Mouse (Mus musculus) MEL (cell line): ENCODE results near the gene Slc25a5. TPM values are rescaled to one million over a fixed set of nuclear protein-coding genes. Genes with fewer than 3 reads are reported as not detected.

Experiments used
- DNase-seq: peaks from one replicate; pipeline ENCODE4 v3.0.0; 2011; ENCODE audit warnings: low read depth, low spot score
- H3K27ac ChIP-seq: 2 replicates; pipeline ENCODE4 v1.5.1; 2012; ENCODE audit warnings: low read depth, mild to moderate bottlenecking, control low read depth, low read length, moderate library complexity; ENCODE audit not compliant: control insufficient read depth
- H3K27me3 ChIP-seq, 2 experiments: fragments of 150-350 bp in 1 of 2; sonication (generic) in 1 of 2; 2 replicates each; pipeline ENCODE4 v1.6.1; 2012; ENCODE audit warnings: low read length in 2 of 2, mild to moderate bottlenecking in 2 of 2, improper control_type of control experiment in 1 of 2, moderate library complexity in 1 of 2; ENCODE audit not compliant: insufficient read depth in 2 of 2, control insufficient read depth in 1 of 2
- H3K36me3 ChIP-seq, 2 experiments: 2 replicates each; pipeline ENCODE4 v1.6.1; 2012 to 2014; ENCODE audit warnings: low read length in 2 of 2, improper control_type of control experiment in 1 of 2, inconsistent platforms in 1 of 2, mild to moderate bottlenecking in 1 of 2; ENCODE audit not compliant: insufficient read depth in 2 of 2, control insufficient read depth in 1 of 2
- H3K4me1 ChIP-seq, 2 experiments: fragments of 150-350 bp in 1 of 2; sonication (generic) in 1 of 2; 2 replicates each; pipeline ENCODE4 v1.6.1; 2012; ENCODE audit warnings: low read length in 2 of 2, improper control_type of control experiment in 1 of 2, mild to moderate bottlenecking in 1 of 2; ENCODE audit not compliant: insufficient read depth in 2 of 2, control insufficient read depth in 1 of 2
- H3K4me3 ChIP-seq, 2 experiments: fragments of 150-350 bp in 1 of 2; sonication (generic) in 1 of 2; 2 replicates each; pipeline ENCODE4 v1.5.1; 2012; ENCODE audit warnings: low read depth in 2 of 2, low read length in 2 of 2, mild to moderate bottlenecking in 2 of 2, moderate library complexity in 2 of 2, control low read depth in 1 of 2, improper control_type of control experiment in 1 of 2; ENCODE audit not compliant: control insufficient read depth in 1 of 2, insufficient read depth in 1 of 2
- H3K79me2 ChIP-seq: 2 replicates; pipeline ENCODE4 v1.6.1; 2012; ENCODE audit warnings: mild to moderate bottlenecking, low read length, moderate library complexity; ENCODE audit not compliant: control insufficient read depth, poor library complexity, insufficient read depth
- H3K9ac ChIP-seq: 2 replicates; pipeline ENCODE4 v1.6.1; 2012; ENCODE audit warnings: low read depth, mild to moderate bottlenecking, control low read depth, low read length, moderate library complexity; ENCODE audit not compliant: control insufficient read depth, poor library complexity, severe bottlenecking
- H3K9me3 ChIP-seq: fragments of 150-350 bp; sonication (generic); replicated peaks from 2 replicates; pipeline ENCODE4 v1.6.1; 2012; ENCODE audit warnings: mild to moderate bottlenecking, low read length, improper control_type of control experiment, moderate library complexity; ENCODE audit not compliant: insufficient read depth
- BHLHE40 ChIP-seq: IDR thresholded peaks from 2 replicates; pipeline ENCODE4 v1.6.1; 2012; ENCODE audit warnings: low read depth, mild to moderate bottlenecking, inconsistent platforms, low read length, improper control_type of control experiment, borderline replicate concordance
- CTCF ChIP-seq, 3 experiments: IDR thresholded peaks in 2 of 3; conservative IDR thresholded peaks in 1 of 3; 2 replicates each; pipeline ENCODE4 v1.5.1; 2011 to 2012; ENCODE audit warnings: low read length in 3 of 3, low read depth in 2 of 3, mild to moderate bottlenecking in 2 of 3, improper control_type of control experiment in 1 of 3, inconsistent platforms in 1 of 3, mixed read lengths in 1 of 3, moderate library complexity in 1 of 3; ENCODE audit not compliant: control insufficient read depth in 1 of 3, insufficient read depth in 1 of 3, poor library complexity in 1 of 3, severe bottlenecking in 1 of 3
- E2F4 ChIP-seq: IDR thresholded peaks from 2 replicates; pipeline ENCODE4 v1.6.1; 2011; ENCODE audit warnings: low read depth, low read length, improper control_type of control experiment, borderline replicate concordance
- GABPA ChIP-seq: IDR thresholded peaks from 2 replicates; pipeline ENCODE4 v1.6.1; 2012; ENCODE audit warnings: low read depth, mild to moderate bottlenecking, inconsistent platforms, low read length, improper control_type of control experiment, moderate library complexity
- KAT2A ChIP-seq: conservative IDR thresholded peaks from 2 replicates; pipeline ENCODE4 v1.6.1; 2012; ENCODE audit warnings: low read depth, low read length, improper control_type of control experiment, inconsistent platforms
- MEF2A ChIP-seq: IDR thresholded peaks from 2 replicates; pipeline ENCODE4 v1.6.1; 2014; ENCODE audit warnings: low read depth, mild to moderate bottlenecking, inconsistent platforms, low read length, improper control_type of control experiment; ENCODE audit not compliant: poor library complexity, insufficient replicate concordance, severe bottlenecking; ENCODE audit errors: extremely low read depth
- MXI1 ChIP-seq: IDR thresholded peaks from 2 replicates; pipeline ENCODE4 v1.6.1; 2011; ENCODE audit warnings: mild to moderate bottlenecking, low read depth, low read length, improper control_type of control experiment
- MYB ChIP-seq: IDR thresholded peaks from 2 replicates; pipeline ENCODE4 v1.6.1; 2011; ENCODE audit warnings: mild to moderate bottlenecking, low read depth, low read length, improper control_type of control experiment
- MYC ChIP-seq: IDR thresholded peaks from 2 replicates; pipeline ENCODE4 v1.6.1; 2011; ENCODE audit warnings: low read depth, mild to moderate bottlenecking, low read length, improper control_type of control experiment, moderate library complexity
- POLR2AphosphoS5 ChIP-seq: IDR thresholded peaks from 2 replicates; pipeline ENCODE4 v1.6.1; 2012; ENCODE audit warnings: low read depth, borderline replicate concordance, mild to moderate bottlenecking, inconsistent platforms, low read length, moderate library complexity, mixed read lengths
- RCOR1 ChIP-seq: IDR thresholded peaks from 2 replicates; pipeline ENCODE4 v1.6.1; 2012; ENCODE audit warnings: low read depth, mild to moderate bottlenecking, inconsistent platforms, low read length, improper control_type of control experiment
- SIN3A ChIP-seq: IDR thresholded peaks from 2 replicates; pipeline ENCODE4 v1.6.1; 2012; ENCODE audit warnings: low read length, improper control_type of control experiment, inconsistent platforms
- TCF12 ChIP-seq: IDR thresholded peaks from 2 replicates; pipeline ENCODE4 v1.6.1; 2014; ENCODE audit warnings: low read depth, mild to moderate bottlenecking, inconsistent platforms, low read length, improper control_type of control experiment, moderate library complexity
- USF2 ChIP-seq, 2 experiments: IDR thresholded peaks; 2 replicates each; pipeline ENCODE4 v1.6.1; 2011 to 2012; ENCODE audit warnings: improper control_type of control experiment in 2 of 2, low read length in 2 of 2, borderline replicate concordance in 1 of 2, inconsistent platforms in 1 of 2, low read depth in 1 of 2, mild to moderate bottlenecking in 1 of 2; ENCODE audit not compliant: insufficient read depth in 1 of 2
- ZC3H11A ChIP-seq: IDR thresholded peaks from 2 replicates; pipeline ENCODE4 v1.6.1; 2012; ENCODE audit warnings: low read depth, mild to moderate bottlenecking, inconsistent platforms, low read length, improper control_type of control experiment
- ZMIZ1 ChIP-seq: IDR thresholded peaks from 2 replicates; pipeline ENCODE4 v1.6.1; 2012; ENCODE audit warnings: low read depth, mild to moderate bottlenecking, inconsistent platforms, low read length, improper control_type of control experiment, moderate library complexity
- polyA plus RNA-seq, 2 experiments: library from polyadenylated mRNA; stranded (reverse) in 1 of 2; unstranded in 1 of 2; fragments of >175 nt in 1 of 2; fragments of >200 nt in 1 of 2; gene quantifications; 2 replicates each; pipeline versions ENCODE4 v1.2.1 to v1.2.4; 2012; ENCODE audit warnings: low replicate concordance in 2 of 2, low read depth in 1 of 2; ENCODE audit not compliant: insufficient read length in 2 of 2, insufficient read depth in 1 of 2, missing spikeins in 1 of 2
- total RNA-seq: library from RNA; depleted of rRNA; stranded (reverse); fragments of 300-350 nt; gene quantifications from 2 replicates; pipeline ENCODE4 v1.2.3, GENCODE M21; 2012

The Slc25a5 gene
- total and polyA plus RNA-seq, 3 experiments: 263 to 1,006 (median 704) TPM

- no peaks in the 10 kb centered on the region; a peak in 1 of 4 replicates for H3K36me3 ChIP-seq
- no peaks in the 10 kb centered on the region for H3K27me3 ChIP-seq
- no peak overlapping the region for H3K9ac ChIP-seq
- DNase-seq: no peak
- no peaks in the 10 kb centered on the region for H3K79me2 ChIP-seq
- no peak overlapping the region for H3K4me3 ChIP-seq
- no peaks in the 10 kb centered on the region for H3K4me1 ChIP-seq
- H3K9me3 ChIP-seq: no peaks in the 10 kb centered on the region
- TF ChIP-seq MYC: no peak
- no peak for TF ChIP-seq SIN3A
- H3K27ac ChIP-seq: no peak overlapping the region
These were observed 46.2 kb downstream of the Slc25a5 start for GRCm38 (mm10) chrX:36841698-36842097.

GRCm38 (mm10) chrX:36843346-36843990 is 48.0 kb downstream of the Slc25a5 start:
- H3K79me2 ChIP-seq: no peaks in the 10 kb centered on the region
- DNase-seq: no peak
- no peaks in the 10 kb centered on the region for H3K4me1 ChIP-seq
- no peaks in the 10 kb centered on the region; a peak in 1 of 4 replicates for H3K36me3 ChIP-seq
- H3K9me3 ChIP-seq: no peaks in the 10 kb centered on the region
- no peak overlapping the region for H3K4me3 ChIP-seq
- no peak overlapping the region for H3K9ac ChIP-seq
- no peak for TF ChIP-seq KAT2A
- no peak for TF ChIP-seq MXI1
- no peak for TF ChIP-seq POLR2AphosphoS5
- no peak for TF ChIP-seq MEF2A
- TF ChIP-seq ZMIZ1: no peak
- no peak for TF ChIP-seq CTCF (IDR thresholded peaks at IDR 0.05 in 2 of 3, conservative IDR thresholded peaks at IDR 0.05 in 1 of 3; ENCODE audit: control insufficient read depth in 1 of 3, insufficient read depth in 1 of 3, low read depth in 2 of 3, low read length in 3 of 3, poor library complexity in 1 of 3, severe bottlenecking in 1 of 3)
- no peak for TF ChIP-seq TCF12
- no peak for TF ChIP-seq MYB
- TF ChIP-seq SIN3A: no peak
- no peak for TF ChIP-seq BHLHE40
- TF ChIP-seq USF2 (IDR thresholded peaks at IDR 0.05; ENCODE audit: borderline replicate concordance in 1 of 2, insufficient read depth in 1 of 2, low read depth in 1 of 2, low read length in 2 of 2): no peak
- TF ChIP-seq RCOR1: no peak
- TF ChIP-seq GABPA: no peak
- TF ChIP-seq ZC3H11A: no peak
- TF ChIP-seq E2F4: no peak
- no peak overlapping the region for H3K27ac ChIP-seq
- H3K27me3 ChIP-seq: no peaks in the 10 kb centered on the region
